Mouse (Mus musculus) heart, embryonic 13.5 days (tissue): ENCODE data around the gene 1110051M20Rik. TPM values are rescaled to one million over a fixed set of nuclear protein-coding genes. Genes with fewer than 3 reads are reported as not detected.

Experiments used
- ATAC-seq: fragments of 200-750 bp; cut with Nextera tagmentation; 2 replicates; pipeline ENCODE4 v1.8.0; 2017; ENCODE audit warnings: moderate TSS enrichment; ENCODE audit not compliant: insufficient number of reproducible peaks, low FRiP score, low TSS enrichment; ENCODE audit errors: extremely low read depth
- H3K27ac ChIP-seq: fragments of 300-500 bp; sonication (generic); replicated peaks from 2 replicates; pipeline ENCODE4 v1.5.1; 2015; ENCODE audit warnings: moderate library complexity, mild to moderate bottlenecking, inconsistent platforms
- H3K27me3 ChIP-seq: fragments of 300-500 bp; sonication (generic); replicated peaks from 2 replicates; pipeline ENCODE4 v1.6.1; 2015; ENCODE audit warnings: mild to moderate bottlenecking, inconsistent platforms
- H3K36me3 ChIP-seq: fragments of 300-500 bp; sonication (generic); 2 replicates; pipeline ENCODE4 v1.6.1; 2015; ENCODE audit warnings: mild to moderate bottlenecking, inconsistent platforms
- H3K4me1 ChIP-seq: fragments of 300-500 bp; sonication (generic); 2 replicates; pipeline ENCODE4 v1.6.1; 2015; ENCODE audit warnings: inconsistent platforms
- H3K4me2 ChIP-seq: fragments of 300-500 bp; sonication (generic); 2 replicates; pipeline ENCODE4 v1.6.1; 2015; ENCODE audit warnings: inconsistent platforms, mild to moderate bottlenecking, moderate library complexity
- H3K4me3 ChIP-seq: fragments of 300-500 bp; sonication (generic); 2 replicates; pipeline ENCODE4 v1.5.1; 2015; ENCODE audit warnings: moderate library complexity, mild to moderate bottlenecking, inconsistent platforms
- H3K9ac ChIP-seq: fragments of 300-500 bp; sonication (generic); 2 replicates; pipeline ENCODE4 v1.6.1; 2015; ENCODE audit warnings: inconsistent platforms, mild to moderate bottlenecking, moderate library complexity
- H3K9me3 ChIP-seq: fragments of 300-500 bp; sonication (generic); 2 replicates; pipeline ENCODE4 v1.6.1; 2016; ENCODE audit warnings: inconsistent platforms
- WGBS: fragments of 180-500 bp; shearing (Covaris S2); methylation state at CpG from one replicate; pipeline ENCODE4 v1.1.7; 2015; ENCODE audit warnings: mixed read lengths; 5-methylcytosine and 5-hydroxymethylcytosine counted together
- microRNA-seq: library from miRNA; unstranded; fragments of <30 nt; microRNA quantifications from one replicate; pipeline ENCODE4, GENCODE M21; 2016
- polyA plus RNA-seq: library from polyadenylated mRNA; unstranded; fragments of >200 nt; fragmentation: Nextera tagmentation; extraction: Ambion mirVana; gene quantifications from 2 replicates; pipeline ENCODE4 v1.2.1, GENCODE M21; 2015

The 1110051M20Rik gene
- polyA plus RNA-seq, 1 experiment from 2014 or later: 36.3 TPM

DNA sequence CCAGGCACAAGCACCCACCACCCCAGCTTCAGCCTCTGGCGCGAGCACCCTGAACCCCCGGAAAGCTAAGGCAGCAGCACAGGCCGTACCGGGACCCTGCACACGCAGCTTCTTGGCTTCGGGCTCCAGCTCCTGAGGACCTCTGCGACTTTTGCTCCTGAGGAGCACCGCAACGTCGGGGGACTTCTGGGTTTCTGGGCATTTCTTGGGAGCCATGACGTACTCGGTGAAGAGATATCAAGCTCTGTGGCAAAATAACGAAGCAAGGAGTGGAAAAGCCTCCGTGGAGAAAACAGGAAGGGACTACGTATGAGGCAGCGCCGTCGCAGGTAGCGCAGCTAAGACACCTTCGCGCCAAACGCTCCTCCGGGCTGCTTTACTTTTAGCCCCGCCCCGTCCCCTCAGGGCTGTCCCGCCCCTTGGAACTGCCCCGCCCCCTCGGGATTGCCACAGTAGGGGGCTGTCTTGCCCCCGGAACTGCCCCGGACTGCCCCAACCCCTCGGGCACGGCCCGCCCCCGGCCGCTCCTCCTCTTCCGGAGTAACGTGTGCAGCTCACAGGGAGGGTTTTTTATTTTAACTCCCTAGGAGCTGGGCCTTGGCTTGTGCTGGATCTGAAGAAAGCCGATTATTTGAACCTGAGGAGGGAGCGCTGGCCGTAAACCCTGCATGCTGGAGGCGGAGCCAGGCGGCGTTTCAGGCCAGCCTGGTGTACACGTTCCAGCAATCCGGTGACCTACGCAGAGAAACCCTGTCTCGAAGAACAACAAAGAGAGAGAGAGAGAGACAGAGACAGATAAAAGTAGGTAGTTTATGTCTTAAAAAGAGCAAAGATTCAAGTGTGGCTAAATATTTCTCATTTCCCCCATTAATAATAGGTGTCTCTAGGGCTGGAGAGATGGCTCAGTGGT lies 207.6 kb downstream of the 1110051M20Rik start, which contains the start of gene Ddb2:
Gene Ddb2, minus strand, starts transcription at position 382 of the 910 bp plus-strand sequence.
- Histone ChIP-seq H3K4me3 (peak within 1 kb of the TSS; percentile 67), H3K27ac (peak within 1 kb of the TSS; percentile 93), H3K4me2 (peak within 1 kb of the TSS; percentile 86), H3K36me3 (peaks cover 16% of the 10 kb centered on the region), H3K9me3 (no peaks in the 10 kb centered on the region), H3K4me1 (peaks cover 10% of the 10 kb centered on the region), H3K27me3 (no peaks in the 10 kb centered on the region), H3K9ac (peak within 1 kb of the TSS; percentile 87)
- WGBS: under 1% methylated on average over 48 of the region's 48 CpGs
- ATAC-seq: peak; percentile 98

DNA sequence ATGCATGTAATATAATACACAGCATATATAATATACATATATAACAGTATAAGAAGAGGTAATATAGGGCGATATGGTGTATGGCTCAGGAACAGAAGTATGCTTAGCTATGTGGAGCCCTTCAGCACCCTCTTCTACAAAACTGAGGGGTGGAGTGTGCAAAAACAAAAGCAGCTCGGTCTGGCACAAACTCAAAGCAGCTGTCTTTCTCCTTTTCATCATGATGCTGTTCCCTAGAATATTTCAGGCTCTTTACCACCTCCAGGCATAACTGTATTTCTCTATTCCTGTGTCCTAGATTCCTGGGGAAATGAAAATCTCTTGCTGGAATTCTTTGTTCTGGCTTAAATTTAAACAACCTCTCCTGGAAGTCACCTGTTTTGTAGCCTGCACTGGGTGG lies 214.8 kb downstream of the 1110051M20Rik start:
- Histone ChIP-seq H3K27me3 (no peaks in the 10 kb centered on the region), H3K9me3 (no peaks in the 10 kb centered on the region), H3K4me1 (no peaks in the 10 kb centered on the region), H3K9ac (no peak overlapping the region), H3K36me3 (peaks cover 26% of the 10 kb centered on the region), H3K4me3 (no peak overlapping the region), H3K4me2 (no peak overlapping the region), H3K27ac (no peak overlapping the region)
- no peak for ATAC-seq
- 82% methylated on average over 2 of the region's 2 CpGs for WGBS

Small RNA genes within 50 kb of the gene (microRNA-seq; reads per million reads assigned to microRNA genes)
- not detected for gene Gm22071

Other genes with a start within 250 kb of the 1110051M20Rik start
- gene Nr1h3, start 241.9 kb downstream of the 1110051M20Rik start, polyA plus RNA-seq: 1.9 and 2.7 TPM in 2 replicates
- 17.1 and 19.3 TPM in 2 replicates for gene Acp2, start 241.8 kb downstream of the 1110051M20Rik start, polyA plus RNA-seq
- gene Ddb2, start 207.7 kb downstream of the 1110051M20Rik start, polyA plus RNA-seq: 7.1 and 7.4 TPM in 2 replicates
- 35.4 and 38.2 TPM in 2 replicates for gene Pacsin3, start 188.8 kb downstream of the 1110051M20Rik start, polyA plus RNA-seq
- 63.3 and 64.4 TPM in 2 replicates for gene Arfgap2, start 179.7 kb downstream of the 1110051M20Rik start, polyA plus RNA-seq
- 3.2 and 3.8 TPM in 2 replicates for gene Lrp4, start 12.8 kb upstream of the 1110051M20Rik start, polyA plus RNA-seq
- gene Ckap5, start 82.1 kb upstream of the 1110051M20Rik start, polyA plus RNA-seq: 63.1 and 66.1 TPM in 2 replicates
- gene F2, start 191.7 kb upstream of the 1110051M20Rik start, polyA plus RNA-seq: 0.72 and 4.8 TPM in 2 replicates
- gene Zfp408, start 205.1 kb upstream of the 1110051M20Rik start, polyA plus RNA-seq: 6.9 and 7.0 TPM in 2 replicates
- 136 and 145 TPM in 2 replicates for gene Arhgap1, start 205.2 kb upstream of the 1110051M20Rik start, polyA plus RNA-seq